Mouse (Mus musculus) small intestine, adult 2 months (tissue): ENCODE measurements around the gene Phactr3.

Experiments used
- CTCF ChIP-seq: fragments of 200-500 bp; IDR thresholded peaks from 2 replicates; pipeline ENCODE4 v1.5.1; 2012; ENCODE audit warnings: low read depth, mild to moderate bottlenecking, control low read depth, inconsistent platforms, low read length, moderate library complexity, mixed read lengths; ENCODE audit not compliant: insufficient replicate concordance, insufficient read length; ENCODE audit errors: extremely low read depth
- POLR2A ChIP-seq: fragments of 200-500 bp; IDR thresholded peaks from 2 replicates; pipeline ENCODE4 v1.6.1; 2012; ENCODE audit warnings: low read depth, mild to moderate bottlenecking, control low read depth, inconsistent platforms, low read length, moderate library complexity

DNA sequence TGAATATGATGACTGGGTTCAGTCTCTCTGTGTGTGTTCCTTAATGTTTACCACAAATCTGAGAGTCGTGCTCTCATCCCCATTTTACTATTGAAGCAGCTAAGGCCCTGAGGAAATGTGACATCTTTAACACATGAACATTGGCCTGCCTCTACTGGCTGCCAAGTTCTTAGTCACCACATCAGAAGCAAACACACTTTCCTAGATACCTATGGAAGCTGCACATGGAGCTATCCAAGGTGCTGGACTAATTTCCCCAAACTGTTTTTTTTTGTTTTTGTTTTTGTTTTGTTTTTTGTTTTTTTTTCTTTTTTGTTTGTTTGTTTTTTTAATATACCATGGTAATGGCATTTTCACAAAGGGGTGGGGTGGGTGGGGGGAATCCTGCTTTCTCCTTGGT, 211.2 kb downstream of the Phactr3 start:
- no peak for TF ChIP-seq CTCF
- no peak for TF ChIP-seq POLR2A
